Mouse (Mus musculus): ENCODE measurements around the gene Nucks1. TPM values are rescaled to one million over a fixed set of nuclear protein-coding genes. Genes with fewer than 3 reads are reported as not detected.
"Not testable (repeated sequence)": the region's sequence is repeated elsewhere in the genome, so short reads cannot be mapped to it uniquely, and the experiment has no call there.

Gene Nucks1
- polyA plus RNA-seq, 1 experiment from 2014 or later: 53.2 TPM

DNA sequence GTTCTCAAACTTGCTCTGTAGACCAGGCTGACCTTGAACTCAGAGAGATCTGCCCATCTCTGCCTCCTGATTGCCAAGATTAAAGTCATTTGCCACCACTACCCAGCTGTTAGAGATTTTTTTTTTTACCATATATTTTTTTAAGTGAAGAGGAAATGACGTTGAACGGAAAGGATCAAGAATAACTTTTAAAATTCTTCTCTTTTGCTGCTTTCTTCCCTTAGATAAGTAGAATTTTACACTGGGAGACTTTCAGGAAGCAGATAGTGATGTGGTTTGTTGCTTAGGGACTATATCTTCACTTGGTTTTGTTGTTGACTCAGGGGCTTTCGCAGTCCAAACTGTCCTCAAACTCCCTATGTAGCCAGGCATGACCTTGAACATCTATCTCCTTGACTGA, 1.9 kb upstream of the Nucks1 start:
- WGBS: 57% methylated on average over 3 of the region's 3 CpGs
- ATAC-seq (replicated peaks; ENCODE audit: low FRiP score) (no peak), DNase-seq (ENCODE audit: low spot score) (no peak)
- Histone ChIP-seq H3K4me1 (replicated peaks; ENCODE audit: control insufficient read depth, insufficient read depth, low read length) (peaks cover 6% of the 10 kb centered on the region; the same call in 1 of the 2 replicates), H3K9me3 (ENCODE audit: control insufficient read depth, low read length) (no peaks in the 10 kb centered on the region), H3K27ac (ENCODE audit: low read depth, low read length) (no peak overlapping the region), H3K4me3 (ENCODE audit: low read depth, low read length) (no peak overlapping the region), H3K36me3 (ENCODE audit: control insufficient read depth, insufficient read depth, low read length) (no peaks in the 10 kb centered on the region), H3K9ac (ENCODE audit: low read depth, low read length) (no peak overlapping the region), H3K27me3 (replicated peaks; ENCODE audit: control insufficient read depth, insufficient read depth, low read length) (0 out of 2 replicates have a peak, but pooled peaks cover 3% of the 10 kb centered on the region), H3K4me2 (no peak overlapping the region)

DNA sequence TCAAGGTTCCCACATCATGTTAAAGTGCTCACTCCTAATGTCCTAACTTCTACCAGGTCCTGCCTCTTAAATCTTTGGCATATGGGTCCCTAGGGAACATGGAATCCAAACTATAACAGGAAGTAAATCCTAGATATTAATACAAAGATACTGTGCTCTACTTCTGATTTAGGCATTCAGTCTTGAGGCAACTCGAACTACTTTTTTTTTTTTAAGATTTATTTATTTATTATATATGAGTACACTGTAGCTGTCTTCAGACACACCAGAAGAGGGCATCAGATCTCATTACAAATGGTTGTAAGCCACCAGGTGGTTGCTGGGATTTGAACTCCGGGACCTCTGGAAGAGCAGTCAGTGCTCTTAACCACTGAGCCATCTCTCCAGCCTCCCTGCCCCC, 1.1 kb upstream of the Nucks1 start:
- not testable (repeated sequence) for H3K27ac ChIP-seq (ENCODE audit: low read depth, low read length); H3K4me1 ChIP-seq (replicated peaks; ENCODE audit: control insufficient read depth, insufficient read depth, low read length); H3K9me3 ChIP-seq (ENCODE audit: control insufficient read depth, low read length); DNase-seq (ENCODE audit: low spot score); H3K9ac ChIP-seq (ENCODE audit: low read depth, low read length); ATAC-seq (replicated peaks; ENCODE audit: low FRiP score); H3K36me3 ChIP-seq (ENCODE audit: control insufficient read depth, insufficient read depth, low read length); H3K27me3 ChIP-seq (replicated peaks; ENCODE audit: control insufficient read depth, insufficient read depth, low read length); H3K4me2 ChIP-seq; H3K4me3 ChIP-seq (ENCODE audit: low read depth, low read length)
- 91% methylated on average over 2 of the region's 2 CpGs for WGBS

DNA sequence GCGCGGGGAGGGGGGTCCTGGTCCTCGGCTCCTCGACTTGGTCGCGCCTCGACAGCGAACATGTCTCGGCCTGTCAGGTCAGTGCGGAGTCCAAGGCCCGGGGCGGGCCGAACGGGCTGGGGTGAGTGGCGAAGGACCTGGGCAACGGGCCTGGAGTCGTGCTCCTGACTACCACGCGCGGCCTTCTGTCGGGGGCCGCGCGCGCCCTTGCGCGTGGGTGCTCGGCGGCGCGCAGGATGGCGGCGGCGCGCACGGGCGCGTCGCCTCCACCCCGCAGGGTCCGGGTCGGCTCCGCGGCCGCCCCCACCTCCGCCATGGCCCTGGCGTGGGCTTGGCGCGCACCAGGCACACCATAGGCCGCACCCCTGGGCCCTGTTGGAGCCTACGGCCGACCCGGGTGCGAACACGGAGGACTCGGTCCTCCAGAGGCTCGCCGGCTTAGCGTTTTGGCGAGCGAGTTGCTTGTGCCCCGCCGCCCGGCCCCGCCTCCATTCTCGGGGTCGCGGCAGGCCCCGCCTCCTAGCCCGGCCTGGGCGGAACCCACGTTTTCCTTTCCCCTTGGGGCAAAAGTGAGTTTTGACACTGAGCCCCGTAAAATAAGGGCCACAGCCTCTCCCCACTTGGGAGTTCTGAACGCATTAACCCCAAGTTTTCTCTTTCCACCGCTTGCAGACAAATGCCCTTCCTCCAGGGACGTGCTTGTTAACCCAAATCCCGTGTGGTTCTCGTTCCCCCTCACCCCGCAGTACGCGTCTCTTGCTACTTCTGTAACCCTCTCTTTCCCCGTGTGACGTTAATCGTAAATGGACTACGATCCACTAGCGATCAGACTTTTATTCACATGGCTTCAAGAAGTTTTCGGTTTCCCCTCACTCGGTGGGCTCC, 582 bp downstream of the Nucks1 start:
- Histone ChIP-seq H3K36me3 (ENCODE audit: control insufficient read depth, insufficient read depth, low read length) (no peaks in the 10 kb centered on the region; the same call in 1 of the 2 replicates), H3K9ac (ENCODE audit: low read depth, low read length) (peak overlapping the region; percentile 100), H3K4me1 (replicated peaks; ENCODE audit: control insufficient read depth, insufficient read depth, low read length) (peaks cover 6% of the 10 kb centered on the region; the same call in 1 of the 2 replicates), H3K4me3 (ENCODE audit: low read depth, low read length) (peak overlapping the region; percentile 95), H3K27me3 (replicated peaks; ENCODE audit: control insufficient read depth, insufficient read depth, low read length) (no peaks in the 10 kb centered on the region), H3K27ac (ENCODE audit: low read depth, low read length) (peak overlapping the region; percentile 97), H3K4me2 (peak overlapping the region; percentile 83), H3K9me3 (ENCODE audit: control insufficient read depth, low read length) (no peaks in the 10 kb centered on the region)
- peak; percentile 77 for ATAC-seq (replicated peaks; ENCODE audit: low FRiP score)
- DNase-seq (ENCODE audit: low spot score): peak; percentile 88
- WGBS: under 1% methylated on average over 83 of the region's 88 CpGs

DNA sequence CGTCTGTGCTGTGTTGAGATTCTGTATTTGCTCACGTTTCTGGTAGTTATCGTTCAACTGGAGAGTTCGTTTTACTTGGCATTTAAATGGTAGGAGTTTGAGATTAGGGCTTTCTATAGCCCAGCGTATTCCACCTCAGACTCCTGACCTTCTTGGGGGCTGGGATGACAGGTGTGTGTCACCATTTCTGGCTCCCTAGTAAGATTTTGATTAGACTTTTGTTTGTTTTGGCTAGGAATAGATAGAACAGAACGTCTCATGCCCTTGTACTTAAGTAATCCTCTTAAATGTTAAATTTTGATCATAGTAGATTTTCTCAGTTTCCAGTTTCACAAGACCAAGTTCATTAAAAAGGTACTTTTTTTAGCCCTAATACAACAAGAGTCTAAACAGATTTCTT, 7.3 kb downstream of the Nucks1 start:
- Histone ChIP-seq H3K4me2 (no peak overlapping the region), H3K36me3 (ENCODE audit: control insufficient read depth, insufficient read depth, low read length) (peaks cover 18% of the 10 kb centered on the region), H3K9ac (ENCODE audit: low read depth, low read length) (no peak overlapping the region), H3K27ac (ENCODE audit: low read depth, low read length) (no peak overlapping the region), H3K4me3 (ENCODE audit: low read depth, low read length) (no peak overlapping the region), H3K4me1 (replicated peaks; ENCODE audit: control insufficient read depth, insufficient read depth, low read length) (no peaks in the 10 kb centered on the region), H3K27me3 (replicated peaks; ENCODE audit: control insufficient read depth, insufficient read depth, low read length) (no peaks in the 10 kb centered on the region), H3K9me3 (ENCODE audit: control insufficient read depth, low read length) (no peaks in the 10 kb centered on the region)
- 79% methylated on average over 6 of the region's 6 CpGs for WGBS
- ATAC-seq (replicated peaks; ENCODE audit: low FRiP score) (no peak), DNase-seq (ENCODE audit: low spot score) (no peak)

- Histone ChIP-seq H3K4me1 (replicated peaks; ENCODE audit: control insufficient read depth, insufficient read depth, low read length) (no peaks in the 10 kb centered on the region), H3K9me3 (ENCODE audit: control insufficient read depth, low read length) (no peaks in the 10 kb centered on the region), H3K9ac (ENCODE audit: low read depth, low read length) (no peak overlapping the region), H3K27me3 (replicated peaks; ENCODE audit: control insufficient read depth, insufficient read depth, low read length) (no peaks in the 10 kb centered on the region), H3K36me3 (ENCODE audit: control insufficient read depth, insufficient read depth, low read length) (peaks cover 26% of the 10 kb centered on the region), H3K4me3 (ENCODE audit: low read depth, low read length) (no peak overlapping the region), H3K4me2 (no peak overlapping the region), H3K27ac (ENCODE audit: low read depth, low read length) (no peak overlapping the region)
- ATAC-seq (replicated peaks; ENCODE audit: low FRiP score): no peak
- DNase-seq (ENCODE audit: low spot score): no peak
- 99% methylated on average over 2 of the region's 2 CpGs for WGBS
Observed at GRCm38 (mm10) chr1:131919052-131919451, 8.7 kb downstream of the Nucks1 start.

GRCm38 (mm10) chr1:131922100-131922499, 11.8 kb downstream of the Nucks1 start:
- H3K4me2 ChIP-seq: no peak overlapping the region
- H3K36me3 ChIP-seq (ENCODE audit: control insufficient read depth, insufficient read depth, low read length): peaks cover 48% of the 10 kb centered on the region
- no peaks in the 10 kb centered on the region for H3K4me1 ChIP-seq (replicated peaks; ENCODE audit: control insufficient read depth, insufficient read depth, low read length)
- no peak overlapping the region for H3K27ac ChIP-seq (ENCODE audit: low read depth, low read length)
- H3K4me3 ChIP-seq (ENCODE audit: low read depth, low read length): no peak overlapping the region
- ATAC-seq (replicated peaks; ENCODE audit: low FRiP score) (no peak), DNase-seq (ENCODE audit: low spot score) (no peak)
- WGBS: 93% methylated on average over 3 of the region's 3 CpGs
- H3K27me3 ChIP-seq (replicated peaks; ENCODE audit: control insufficient read depth, insufficient read depth, low read length): no peaks in the 10 kb centered on the region
- no peaks in the 10 kb centered on the region for H3K9me3 ChIP-seq (ENCODE audit: control insufficient read depth, low read length)
- H3K9ac ChIP-seq (ENCODE audit: low read depth, low read length): no peak overlapping the region

- no peak overlapping the region for H3K9ac ChIP-seq (ENCODE audit: low read depth, low read length)
Observed at GRCm38 (mm10) chr1:131933471-131933870, 23.1 kb downstream of the Nucks1 start.

DNA sequence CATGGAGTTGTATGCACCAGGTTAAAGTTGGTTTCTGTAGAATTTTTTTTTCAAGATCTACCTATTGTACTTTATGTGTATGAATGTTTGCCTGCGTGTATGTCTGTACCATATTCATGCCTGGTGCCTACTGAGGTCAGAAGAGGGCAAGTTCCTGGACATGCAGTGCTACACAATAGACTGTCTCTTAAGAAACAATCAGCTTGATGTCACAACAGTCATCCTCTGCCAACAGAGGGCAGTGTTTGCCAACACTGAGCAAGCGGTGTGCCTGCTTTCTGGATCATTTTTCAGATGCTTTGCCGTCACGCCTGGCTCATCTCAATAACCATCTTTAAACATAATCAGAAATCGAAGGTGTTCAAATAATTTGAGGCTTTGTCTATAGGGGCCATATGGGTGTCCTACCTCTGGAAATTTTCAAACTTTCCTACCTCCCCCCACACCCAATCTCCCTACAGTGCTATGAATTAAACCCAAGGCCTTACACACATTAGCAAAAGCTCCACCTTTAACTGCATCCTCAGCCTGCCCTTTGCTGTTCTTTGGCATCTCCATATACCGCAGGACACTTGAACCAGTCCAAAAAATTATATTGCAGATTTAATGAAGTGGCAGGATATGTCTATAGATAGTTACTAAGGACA, 27.4 kb downstream of the Nucks1 start:
- no peak overlapping the region for H3K4me3 ChIP-seq (ENCODE audit: low read depth, low read length)
- peaks cover 11% of the 10 kb centered on the region for H3K36me3 ChIP-seq (ENCODE audit: control insufficient read depth, insufficient read depth, low read length)
- H3K4me2 ChIP-seq: no peak overlapping the region
- ATAC-seq (replicated peaks; ENCODE audit: low FRiP score) (peak; percentile 47; the same call in 1 of the 2 replicates), DNase-seq (ENCODE audit: low spot score) (no peak)
- no peaks in the 10 kb centered on the region for H3K9me3 ChIP-seq (ENCODE audit: control insufficient read depth, low read length)
- 73% methylated on average over 6 of the region's 6 CpGs for WGBS
- peaks cover 6% of the 10 kb centered on the region for H3K4me1 ChIP-seq (replicated peaks; ENCODE audit: control insufficient read depth, insufficient read depth, low read length)
- H3K27me3 ChIP-seq (replicated peaks; ENCODE audit: control insufficient read depth, insufficient read depth, low read length): no peaks in the 10 kb centered on the region
- H3K9ac ChIP-seq (ENCODE audit: low read depth, low read length): no peak overlapping the region
- H3K27ac ChIP-seq (ENCODE audit: low read depth, low read length): no peak overlapping the region

More at GRCm38 (mm10) chr1:131933471-131933870, 23.1 kb downstream of the Nucks1 start:
- 91% methylated on average over 2 of the region's 2 CpGs for WGBS
- ATAC-seq (replicated peaks; ENCODE audit: low FRiP score) (no peak), DNase-seq (ENCODE audit: low spot score) (no peak)
- peaks cover 27% of the 10 kb centered on the region for H3K36me3 ChIP-seq (ENCODE audit: control insufficient read depth, insufficient read depth, low read length)
- H3K4me3 ChIP-seq (ENCODE audit: low read depth, low read length): no peak overlapping the region
- no peaks in the 10 kb centered on the region for H3K9me3 ChIP-seq (ENCODE audit: control insufficient read depth, low read length)
- no peaks in the 10 kb centered on the region for H3K4me1 ChIP-seq (replicated peaks; ENCODE audit: control insufficient read depth, insufficient read depth, low read length)
- H3K27ac ChIP-seq (ENCODE audit: low read depth, low read length): no peak overlapping the region
- H3K27me3 ChIP-seq (replicated peaks; ENCODE audit: control insufficient read depth, insufficient read depth, low read length): no peaks in the 10 kb centered on the region
- no peak overlapping the region for H3K4me2 ChIP-seq

Measured in liver, embryonic 11.5 days (tissue).